Mouse (Mus musculus): ENCODE results near the gene Gpr183.

- TF ChIP-seq EP300 (IDR thresholded peaks at IDR 0.05; ENCODE audit: insufficient read depth, low read depth, low read length) (no peak), POLR2A (IDR thresholded peaks at IDR 0.05; ENCODE audit: insufficient read depth, low read length) (no peak)
Measured at GRCm38 (mm10) chr14:121949897-121950296, 15.1 kb downstream of the Gpr183 start.
